Mouse (Mus musculus): ENCODE results near the gene Gal3st1.

DNA sequence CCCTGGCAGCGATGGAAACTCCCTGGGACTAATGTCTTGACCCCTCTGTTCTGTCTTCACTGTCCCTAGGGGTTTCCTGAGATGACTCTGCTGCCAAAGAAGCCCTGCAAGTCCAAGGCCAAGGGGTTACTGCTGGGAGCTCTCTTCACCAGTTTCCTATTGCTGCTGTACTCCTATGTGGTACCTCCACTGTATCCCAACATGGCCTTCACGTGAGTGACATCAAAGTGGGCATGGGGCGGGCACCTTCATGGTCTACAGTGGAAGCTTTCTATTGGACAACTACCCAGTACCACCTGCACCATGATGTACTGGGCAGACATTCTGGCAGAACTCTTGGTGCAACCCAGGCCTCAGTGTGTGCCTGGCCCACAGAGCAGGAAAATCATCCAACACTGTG lies 13.4 kb downstream of the Gal3st1 start:
- TF ChIP-seq MEF2A (IDR thresholded peaks at IDR 0.05; ENCODE audit: extremely low read depth, insufficient replicate concordance, low read depth, low read length, poor library complexity, severe bottlenecking) = no peak
- TF ChIP-seq EP300 (IDR thresholded peaks at IDR 0.05; ENCODE audit: low read depth in 1 of 2, low read length in 2 of 2) = no peak
- no peak for TF ChIP-seq TCF12 (IDR thresholded peaks at IDR 0.05; ENCODE audit: low read depth, low read length)
- no peak for TF ChIP-seq CTCF (IDR thresholded peaks at IDR 0.05 in 2 of 3, conservative IDR thresholded peaks at IDR 0.05 in 1 of 3; ENCODE audit: control insufficient read depth in 1 of 3, insufficient read depth in 1 of 3, low read depth in 2 of 3, low read length in 3 of 3, poor library complexity in 1 of 3, severe bottlenecking in 1 of 3)
